Mouse (Mus musculus): ENCODE data around the gene Adgrg7.

Adgrg7 gene

DNA sequence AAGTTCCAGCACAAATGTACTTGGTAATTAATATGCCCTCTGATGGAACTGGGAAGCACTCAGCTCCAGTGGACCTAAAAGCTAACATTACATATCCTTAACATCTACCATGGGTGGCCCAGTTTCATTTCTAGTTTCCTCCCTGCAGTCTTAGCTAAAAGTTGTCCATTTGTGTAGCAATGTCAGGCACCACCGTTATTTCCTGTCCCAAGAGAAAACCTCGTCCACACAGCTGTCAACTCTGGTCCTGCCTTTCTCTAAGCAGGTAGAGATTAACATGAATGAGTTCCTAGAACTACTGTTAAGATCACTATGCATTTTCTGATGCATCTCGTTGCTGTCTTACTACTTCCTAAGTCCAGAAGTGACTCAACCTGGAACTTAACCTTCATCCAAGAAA is 80.0 kb downstream of the Adgrg7 start:
- no peak for DNase-seq (ENCODE audit: low read depth in 2 of 2, low spot score in 2 of 2)

- no peak for DNase-seq (ENCODE audit: low read depth in 2 of 2, low spot score in 2 of 2)
These were observed 85.6 kb downstream of the Adgrg7 start for GRCm38 (mm10) chr16:56710071-56710470.

DNA sequence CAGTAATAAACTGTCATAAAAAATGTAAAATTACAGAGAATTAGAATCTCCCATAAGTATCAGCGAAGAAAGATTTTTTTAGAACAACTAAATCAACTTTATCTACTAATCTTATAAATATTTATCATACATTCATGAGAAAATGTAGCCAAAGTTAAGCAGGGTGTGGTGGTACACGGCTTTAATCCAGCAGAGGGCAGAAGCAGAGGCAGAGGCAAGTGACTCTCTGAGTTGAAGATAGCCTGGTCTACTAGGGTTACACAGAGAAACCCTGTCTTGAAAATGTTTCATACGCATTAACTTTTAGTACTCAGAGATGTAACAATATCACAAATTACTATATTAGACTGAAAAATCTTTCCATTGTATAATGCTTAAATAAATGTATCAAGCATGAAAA is 89.9 kb downstream of the Adgrg7 start:
- DNase-seq (ENCODE audit: low read depth in 2 of 2, low spot score in 2 of 2), result no peak

- no peak for DNase-seq (ENCODE audit: low read depth in 2 of 2, low spot score in 2 of 2)
These were observed 94.8 kb downstream of the Adgrg7 start for GRCm38 (mm10) chr16:56700898-56701297.

DNA sequence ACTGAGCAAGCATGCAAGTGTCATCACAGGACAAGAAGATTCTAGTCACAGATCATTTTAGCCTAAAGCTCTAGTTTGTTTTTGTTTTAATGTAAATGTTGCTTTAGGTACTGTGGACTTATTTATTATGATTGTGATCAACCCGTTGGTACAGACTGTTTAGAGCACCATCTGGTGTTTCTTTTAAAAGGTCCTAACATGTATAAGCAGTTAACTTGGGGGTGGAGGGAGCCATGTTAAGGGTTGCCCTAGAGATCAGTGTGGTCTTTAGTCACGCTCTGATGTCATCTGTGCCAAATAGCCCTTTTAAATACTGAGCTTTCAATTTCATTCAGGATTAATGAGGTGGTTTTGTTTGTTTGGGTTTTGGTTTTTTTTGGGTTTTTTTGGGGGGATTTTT is 99.2 kb downstream of the Adgrg7 start:
- no peak for DNase-seq (ENCODE audit: low read depth in 2 of 2, low spot score in 2 of 2)

GRCm38 (mm10) chr16:56690715-56691114 is 104.9 kb downstream of the Adgrg7 start:
- DNase-seq (ENCODE audit: low read depth in 2 of 2, low spot score in 2 of 2), result no peak

- DNase-seq (ENCODE audit: low read depth in 2 of 2, low spot score in 2 of 2), result no peak
These were observed 108.9 kb downstream of the Adgrg7 start for GRCm38 (mm10) chr16:56686747-56687146.

GRCm38 (mm10) chr16:56681010-56681645 is 114.5 kb downstream of the Adgrg7 start:
- no peak for DNase-seq (ENCODE audit: low read depth in 2 of 2, low spot score in 2 of 2)

GRCm38 (mm10) chr16:56677146-56677545 is 118.5 kb downstream of the Adgrg7 start:
- DNase-seq (ENCODE audit: low read depth in 2 of 2, low spot score in 2 of 2), result no peak

All from CD8-positive naive resting alpha-beta T cell, adult 2 months (primary cell).